Mouse (Mus musculus) frontal cortex, adult (tissue): ENCODE results near the gene Vamp1.
"Not testable (repeated sequence)": the region's sequence is repeated elsewhere in the genome, so short reads cannot be mapped to it uniquely, and the experiment has no call there.

Experiments
- ATAC-seq: cut with Nextera tagmentation; 2 replicates; pipeline ENCODE4 v1.9.2; 2017; ENCODE audit warnings: mild to moderate bottlenecking, moderate library complexity, mixed read lengths; ENCODE audit not compliant: low TSS enrichment

Vamp1 gene

GRCm38 (mm10) chr6:125241566-125241965, 26.2 kb downstream of the Vamp1 start:
- ATAC-seq, result no peak

DNA sequence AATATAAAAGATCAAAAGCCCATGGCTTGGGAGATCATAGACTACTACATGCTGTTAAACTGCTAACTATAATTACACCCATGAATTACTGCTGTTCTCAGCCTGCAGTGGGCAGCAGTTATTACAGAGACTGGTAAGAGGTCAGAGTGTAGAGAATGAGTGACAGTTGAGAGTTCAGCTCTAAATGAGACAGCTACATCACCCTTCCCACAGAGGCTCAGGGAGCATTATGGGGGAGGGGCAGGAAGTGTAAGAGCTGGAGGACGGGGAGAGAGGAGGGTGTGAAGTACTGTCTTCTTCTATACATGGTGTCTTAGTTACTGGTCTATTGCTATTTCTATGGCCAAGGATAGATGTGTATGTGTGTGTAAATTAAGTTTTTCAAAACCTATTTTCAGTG, 29.2 kb downstream of the Vamp1 start:
- ATAC-seq, result no peak

- no peak for ATAC-seq
These were observed 36.9 kb downstream of the Vamp1 start for GRCm38 (mm10) chr6:125252285-125252684.

DNA sequence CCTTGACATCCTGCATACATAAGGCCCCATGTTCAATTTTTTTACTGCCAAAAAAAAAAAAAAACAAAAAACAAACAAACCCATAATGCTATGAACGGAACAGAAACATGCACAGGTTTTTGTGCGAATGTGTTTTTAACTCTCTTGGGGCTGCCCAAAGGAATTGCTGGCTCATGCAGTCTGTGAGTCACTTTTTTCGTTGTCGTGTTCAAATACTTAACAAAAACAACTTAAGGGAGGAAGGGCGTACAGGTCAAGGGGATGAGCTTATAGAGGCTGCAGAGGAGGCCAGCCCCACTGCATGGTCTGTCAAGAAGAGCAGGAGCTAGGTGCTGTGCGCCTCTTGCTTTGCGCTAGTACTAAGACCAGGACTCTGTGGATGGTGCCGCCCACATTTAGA, 37.4 kb downstream of the Vamp1 start:
- ATAC-seq, result no peak

DNA sequence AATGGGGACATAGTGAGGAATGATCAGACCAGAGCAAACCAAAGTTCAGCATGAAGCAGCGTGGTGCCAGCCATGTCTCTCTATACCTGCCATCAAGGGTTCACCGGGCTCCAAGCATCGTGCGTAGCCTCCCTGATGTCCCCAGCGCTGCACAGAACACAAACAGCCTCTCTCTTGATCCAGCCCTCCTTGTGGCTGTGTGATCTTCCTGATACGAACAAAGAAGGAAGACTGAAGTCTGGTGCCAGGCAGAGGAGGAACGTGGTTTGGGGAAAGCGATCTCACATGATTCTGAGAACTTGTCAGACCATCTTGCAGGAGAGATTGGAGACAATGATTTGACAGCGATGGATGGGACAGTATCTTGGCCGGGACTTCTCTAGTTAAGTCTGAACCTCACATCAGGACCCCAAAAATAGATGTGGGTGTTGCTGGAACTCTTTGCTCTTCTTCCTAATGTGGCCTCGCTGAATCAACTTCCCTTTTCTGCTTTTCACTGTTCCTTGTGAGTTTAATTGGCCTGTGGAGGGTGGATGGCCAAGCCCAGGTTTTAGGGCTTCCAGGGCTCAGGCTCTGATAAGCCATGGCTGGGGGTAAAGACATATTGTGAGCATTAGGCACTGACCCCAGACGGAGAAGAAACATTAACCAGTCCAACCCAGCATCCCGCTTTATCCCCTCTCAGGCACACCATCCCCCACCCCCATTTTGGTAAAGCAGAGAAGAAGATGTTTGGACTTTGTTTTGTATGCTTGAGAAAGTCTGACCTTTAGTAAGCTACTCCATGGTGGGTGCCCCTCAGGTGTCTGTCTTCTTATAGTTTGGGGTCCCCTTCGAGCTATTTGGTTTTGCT, 38.7 kb downstream of the Vamp1 start:
- ATAC-seq, result no peak

DNA sequence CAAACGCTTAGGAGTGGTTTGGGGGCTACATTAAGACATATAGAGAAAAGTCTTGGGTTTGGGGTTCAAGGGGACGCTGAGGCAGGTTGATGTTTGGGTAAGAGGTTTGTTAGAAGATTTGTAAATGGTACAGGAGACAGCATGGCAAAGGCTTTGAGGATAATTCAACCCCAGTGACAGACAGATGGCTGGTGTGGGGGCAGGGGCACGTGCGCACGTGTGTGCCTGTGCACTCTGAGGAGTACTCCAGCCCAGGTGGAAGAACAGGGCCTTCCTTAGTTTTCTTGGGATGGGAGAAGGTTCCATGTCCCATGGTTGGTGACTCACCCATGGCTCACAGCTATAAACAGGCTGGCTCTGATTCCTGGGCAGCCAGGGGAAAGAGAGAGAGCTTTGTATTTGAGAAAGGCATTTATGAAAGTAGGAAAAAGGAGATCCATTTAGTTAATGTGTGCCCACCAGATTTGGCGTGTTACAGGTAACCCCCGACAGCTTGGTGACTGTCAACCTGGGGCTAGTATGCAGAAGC, 40.2 kb downstream of the Vamp1 start:
- peak; percentile 67 for ATAC-seq

DNA sequence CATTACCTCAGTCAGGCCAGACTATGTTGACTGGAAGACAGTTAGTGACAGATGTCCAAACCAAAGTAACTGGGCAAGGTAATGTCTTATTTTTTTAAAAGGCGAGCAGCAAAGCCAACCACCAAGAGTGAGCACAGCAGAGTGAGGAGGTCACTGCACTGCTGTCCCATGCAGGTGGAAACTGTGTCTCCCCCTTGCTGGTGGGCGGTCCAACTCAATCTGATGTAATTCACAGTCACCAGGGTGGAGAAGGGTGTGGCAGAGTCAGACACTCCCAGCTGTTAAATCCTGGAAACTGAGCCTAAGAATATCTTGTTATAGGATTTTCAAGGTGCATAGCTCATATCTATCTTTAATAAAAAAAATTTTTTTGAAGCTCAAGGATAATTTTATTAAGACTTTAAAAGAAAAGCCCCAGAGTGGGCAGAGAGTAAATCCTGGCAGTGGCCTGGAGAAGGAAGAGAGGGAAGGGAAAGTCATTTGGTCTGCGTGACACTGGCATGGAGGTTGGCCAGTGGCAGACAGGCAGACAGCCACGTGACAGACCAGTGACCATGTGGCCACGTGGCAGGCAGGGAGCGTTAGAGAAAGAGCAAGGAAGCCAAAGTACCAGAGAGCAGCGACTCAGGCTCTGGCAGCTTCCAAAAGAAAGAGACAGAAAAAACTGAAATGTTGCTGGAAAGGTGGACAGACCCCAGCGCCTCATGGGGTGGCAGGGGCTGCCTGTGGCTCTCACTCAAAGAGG, 41.0 kb downstream of the Vamp1 start:
- no peak for ATAC-seq

DNA sequence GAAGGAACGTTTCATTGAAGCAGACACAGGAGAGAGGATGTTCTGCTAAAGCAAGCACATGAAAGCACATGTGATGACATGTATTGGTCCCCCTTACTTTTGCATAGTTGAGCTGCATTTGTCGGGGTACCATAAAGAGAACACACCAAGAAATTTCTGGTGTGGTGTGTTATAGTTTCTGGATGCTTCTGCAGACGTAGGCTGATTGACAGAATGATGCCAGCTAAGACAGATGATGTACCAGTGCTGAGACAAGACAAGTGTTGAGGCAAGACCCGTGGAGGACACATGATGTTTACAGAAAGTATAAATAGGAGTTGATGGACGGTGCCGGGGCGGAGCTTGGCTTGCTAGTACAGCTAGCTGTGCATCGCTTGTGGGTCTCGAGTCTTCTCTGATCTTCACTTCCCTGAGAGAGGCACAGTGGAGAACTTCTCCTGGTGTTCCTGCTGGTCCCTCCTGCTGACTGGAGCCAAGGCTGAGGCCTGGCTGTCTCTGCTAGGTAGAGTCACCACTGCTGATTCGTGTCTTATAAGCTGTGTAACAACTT, 44.7 kb downstream of the Vamp1 start:
- ATAC-seq, result no peak

DNA sequence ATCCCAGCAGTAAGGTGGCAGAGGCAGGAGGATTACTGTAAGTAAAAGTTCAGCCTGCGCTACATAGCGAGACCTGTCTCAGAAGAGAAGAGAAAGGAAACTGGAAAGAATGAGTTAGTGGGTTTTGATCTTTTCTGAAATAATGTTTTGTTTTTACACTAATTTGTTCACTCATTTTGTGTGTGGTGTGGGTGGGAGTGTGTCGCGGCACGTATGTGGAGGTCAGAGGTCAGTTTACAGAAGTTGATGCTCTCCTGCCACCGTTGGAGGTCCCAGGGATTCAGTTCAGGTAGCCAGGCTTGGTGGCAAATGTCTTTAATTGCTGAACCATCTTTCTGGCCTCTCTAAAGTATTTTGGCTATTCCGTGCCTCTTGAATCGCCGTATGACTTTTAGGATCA, 48.9 kb downstream of the Vamp1 start:
- ATAC-seq, result no peak

- peak; percentile 86 for ATAC-seq
These were observed 49.9 kb downstream of the Vamp1 start for GRCm38 (mm10) chr6:125265239-125265638.

DNA sequence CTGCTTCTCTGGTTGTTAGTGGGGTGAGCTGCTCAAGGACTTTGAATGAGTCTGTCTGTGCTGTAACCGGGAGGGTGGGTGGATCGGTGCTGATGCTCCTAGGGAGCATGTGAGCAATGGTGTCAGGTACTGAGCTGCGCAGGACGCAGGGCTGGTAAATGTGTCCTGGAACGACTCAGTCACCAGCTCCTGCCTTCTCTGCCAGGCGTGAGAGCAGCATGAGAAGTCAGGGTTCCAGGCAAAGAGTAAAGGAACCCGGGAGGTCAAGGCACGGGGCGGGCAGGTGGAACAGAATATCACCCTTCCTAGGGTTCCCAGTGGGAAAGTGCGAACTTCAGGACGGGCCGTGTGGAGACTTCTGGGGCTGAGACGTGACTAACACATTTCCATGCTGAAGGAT, 50.7 kb downstream of the Vamp1 start:
- ATAC-seq, result no peak

- not testable (repeated sequence) for ATAC-seq
These were observed 51.2 kb downstream of the Vamp1 start for GRCm38 (mm10) chr6:125266600-125266999.

DNA sequence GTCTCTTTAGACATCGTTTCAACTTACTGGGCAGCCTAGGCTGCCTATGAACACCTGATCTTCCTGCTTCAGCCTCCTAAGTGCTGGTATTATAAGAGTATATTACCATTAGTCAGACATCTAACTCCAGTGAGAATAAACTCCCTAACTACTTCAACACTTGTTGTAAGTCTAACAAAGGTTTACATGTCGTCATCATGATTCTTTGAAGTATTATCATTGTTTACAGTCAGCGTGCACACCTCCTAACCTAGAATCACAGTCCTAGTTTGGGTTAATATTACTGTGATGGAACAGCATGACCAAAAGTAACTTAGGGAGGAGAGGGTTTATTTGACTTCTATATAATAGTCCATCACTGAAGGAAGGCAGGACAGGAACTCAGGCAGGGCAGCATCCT, 52.1 kb downstream of the Vamp1 start:
- ATAC-seq, result no peak

GRCm38 (mm10) chr6:125268799-125269198, 53.4 kb downstream of the Vamp1 start:
- ATAC-seq, result no peak

- peak; percentile 94 for ATAC-seq
These were observed 56.3 kb downstream of the Vamp1 start for GRCm38 (mm10) chr6:125271455-125272227.

GRCm38 (mm10) chr6:125272228-125272785, 57.0 kb downstream of the Vamp1 start:
- ATAC-seq, result no peak

DNA sequence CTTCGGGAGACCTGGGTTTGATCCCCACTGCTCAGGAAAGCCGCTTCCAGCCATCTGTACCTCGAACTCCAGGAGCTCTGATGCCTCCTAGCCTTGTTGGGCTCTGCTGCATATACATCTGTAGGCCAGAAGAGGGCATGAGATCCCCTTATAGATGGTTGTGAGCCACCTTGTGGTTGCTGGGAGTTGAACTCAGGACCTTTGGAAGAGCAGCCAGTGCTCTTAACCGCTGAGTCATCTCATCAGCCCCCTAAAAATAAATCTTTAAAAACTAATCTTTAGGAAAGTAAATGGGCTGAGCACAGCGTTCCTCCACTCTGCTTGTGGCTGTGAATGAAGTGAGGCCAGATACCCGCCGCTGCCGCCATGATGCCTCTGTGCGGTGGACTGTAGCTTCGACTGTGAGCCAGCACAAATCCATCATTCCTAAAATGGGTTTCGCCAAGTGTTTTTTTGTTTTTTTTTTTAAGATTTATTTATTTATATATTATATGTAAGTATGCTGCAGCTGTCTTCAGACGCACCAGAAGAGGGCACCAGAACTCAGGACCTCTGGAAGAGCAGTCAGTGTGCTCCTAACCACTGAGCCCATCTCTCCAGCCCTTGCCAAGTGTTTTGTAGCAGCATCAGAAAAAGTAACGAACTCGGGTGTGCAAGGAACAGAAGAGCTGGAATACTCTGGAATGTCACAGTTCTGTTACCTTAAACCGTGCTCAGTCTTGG, 59.7 kb downstream of the Vamp1 start:
- no peak for ATAC-seq

DNA sequence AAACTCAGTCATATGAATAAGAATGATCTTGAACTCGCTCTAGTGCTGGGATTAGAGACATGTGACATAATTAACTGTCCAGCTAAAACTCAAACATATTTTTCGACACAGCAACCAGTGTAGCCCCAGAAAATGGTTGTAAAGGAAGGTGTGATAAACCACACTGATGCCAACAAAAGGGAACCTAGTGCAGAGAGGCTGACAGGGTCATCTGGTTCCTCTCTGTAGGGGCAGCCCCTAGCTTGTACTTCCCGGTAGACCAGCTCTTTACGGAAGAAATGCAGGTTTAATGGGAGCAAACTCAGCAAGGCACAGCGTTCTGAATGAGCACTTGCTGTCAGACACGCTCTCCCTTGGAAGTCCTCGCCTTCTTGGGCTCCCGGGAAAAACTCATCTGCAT, 64.4 kb downstream of the Vamp1 start:
- no peak for ATAC-seq

DNA sequence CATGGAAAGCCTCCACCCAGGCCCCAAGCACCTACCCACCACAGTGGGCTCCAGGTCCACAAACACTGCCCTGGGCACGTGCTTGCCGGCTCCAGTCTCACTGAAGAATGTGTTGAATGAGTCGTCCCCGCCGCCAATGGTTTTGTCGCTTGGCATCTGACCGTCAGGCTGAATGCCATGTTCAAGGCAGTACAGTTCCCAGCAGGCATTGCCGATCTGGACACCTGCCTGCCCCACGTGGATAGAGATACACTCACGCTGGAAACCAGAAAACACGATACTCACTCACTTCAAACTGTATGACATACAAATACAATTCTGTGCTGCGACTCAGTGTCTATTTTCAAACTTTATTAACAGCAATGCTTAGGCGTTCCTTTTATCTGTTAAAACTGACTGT, 67.4 kb downstream of the Vamp1 start:
- not testable (repeated sequence) for ATAC-seq

DNA sequence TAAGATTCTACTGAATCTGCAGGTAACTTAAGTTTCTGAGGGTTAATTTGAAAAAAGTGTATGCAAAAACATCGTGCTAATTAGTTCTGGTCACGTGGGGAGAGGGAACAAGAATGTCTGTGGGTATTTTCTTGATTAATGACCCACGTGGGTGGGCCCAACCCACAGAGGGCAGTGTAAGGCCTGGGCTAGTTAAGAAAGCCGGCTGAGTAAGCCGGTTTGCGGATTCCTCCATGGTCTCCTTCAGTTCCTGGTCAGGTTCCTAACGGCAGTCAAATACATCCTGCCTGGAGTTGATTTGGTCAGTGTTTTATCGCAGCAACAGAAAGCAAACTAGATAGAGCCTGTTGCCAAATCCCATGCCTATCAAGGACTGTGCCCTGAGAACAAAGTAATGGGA, 68.9 kb downstream of the Vamp1 start:
- ATAC-seq, result no peak

GRCm38 (mm10) chr6:125284751-125285150, 69.4 kb downstream of the Vamp1 start:
- ATAC-seq, result no peak
